Mouse (Mus musculus): ENCODE results near the gene Galnt2.

Galnt2 gene

DNA sequence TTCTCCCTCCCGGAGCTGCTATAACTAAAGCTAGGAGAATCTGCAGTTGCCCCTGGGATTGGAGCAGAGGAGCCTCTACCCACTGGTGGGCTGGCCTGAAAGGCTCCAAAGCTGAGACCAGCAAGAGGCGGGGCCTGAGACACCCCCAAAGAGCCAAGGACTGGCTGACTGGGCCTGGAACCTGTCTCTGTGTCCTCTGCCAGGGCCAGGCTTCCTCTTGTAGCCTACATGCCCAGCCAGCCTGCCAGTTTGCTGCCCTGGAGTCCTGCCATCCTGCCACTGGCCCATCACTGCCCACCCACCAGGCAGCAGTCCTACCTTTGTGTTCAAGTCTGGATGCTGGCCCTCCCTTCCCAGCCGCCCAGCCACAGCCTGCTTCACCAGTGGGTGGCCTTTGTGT lies 99.2 kb downstream of the Galnt2 start:
- DNase-seq: no peak

- DNase-seq: no peak
These were observed 99.9 kb downstream of the Galnt2 start for GRCm38 (mm10) chr8:124331094-124331493.

DNA sequence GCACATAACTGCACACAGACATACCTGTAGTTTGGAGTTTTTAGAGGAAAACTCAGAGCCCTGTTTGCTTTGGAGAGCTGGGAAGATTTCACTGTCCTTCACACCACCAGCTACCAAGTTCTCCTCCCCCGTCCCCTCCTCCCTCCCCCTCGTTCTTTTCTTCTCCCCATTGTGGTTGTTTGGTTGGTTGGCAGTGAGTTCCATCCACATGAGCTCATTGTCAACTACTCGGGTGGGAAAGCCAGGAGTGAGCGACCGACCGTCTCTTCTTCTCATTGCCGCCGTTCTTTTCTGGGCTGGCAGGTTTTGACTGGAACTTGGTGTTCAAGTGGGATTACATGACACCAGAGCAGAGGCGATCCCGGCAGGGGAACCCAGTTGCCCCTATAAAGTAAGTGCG lies 100.5 kb downstream of the Galnt2 start:
- no peak for DNase-seq

- DNase-seq: no peak
These were observed 105.1 kb downstream of the Galnt2 start for GRCm38 (mm10) chr8:124336302-124336701.

GRCm38 (mm10) chr8:124339742-124340141 lies 108.6 kb downstream of the Galnt2 start:
- no peak for DNase-seq

DNA sequence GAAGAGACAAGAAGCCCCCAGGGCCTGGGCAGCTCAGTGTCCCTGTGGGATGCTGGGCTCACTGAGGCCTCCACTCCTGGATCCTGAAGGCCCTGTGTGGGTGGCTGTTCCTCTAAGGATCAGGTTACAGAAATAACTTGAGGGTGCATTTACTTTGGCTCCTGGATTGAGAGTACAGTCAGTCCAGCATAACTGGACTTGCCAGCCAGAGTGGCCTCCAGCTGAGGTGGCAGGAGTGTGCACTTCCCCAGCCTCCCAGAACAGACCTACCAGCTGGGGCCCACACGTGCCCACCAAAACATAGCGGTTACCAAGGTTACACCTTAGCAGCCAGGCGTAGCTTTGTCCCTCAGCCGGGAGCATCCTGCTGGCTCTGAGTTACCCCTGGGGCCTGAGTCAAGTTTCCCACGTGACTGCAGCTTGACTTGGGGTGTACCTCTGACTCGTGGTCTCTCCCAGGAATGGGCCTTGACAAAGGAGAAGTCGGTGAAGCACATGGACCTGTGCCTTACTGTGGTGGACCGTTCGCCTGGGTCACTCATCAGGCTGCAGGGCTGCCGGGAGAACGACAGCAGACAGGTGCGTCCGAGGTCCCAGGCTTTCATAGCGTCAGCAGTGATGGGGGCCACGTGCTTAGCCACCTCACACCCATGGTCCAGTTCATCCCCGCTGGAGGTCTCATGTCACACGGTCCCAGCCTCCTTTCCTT lies 109.3 kb downstream of the Galnt2 start:
- peak; percentile 42 for DNase-seq

- DNase-seq: no peak
These were observed 112.0 kb downstream of the Galnt2 start for GRCm38 (mm10) chr8:124343151-124343550.

GRCm38 (mm10) chr8:124343991-124344390 lies 112.8 kb downstream of the Galnt2 start:
- DNase-seq: no peak

- DNase-seq: no peak
These were observed 113.9 kb downstream of the Galnt2 start for GRCm38 (mm10) chr8:124345098-124345497.

DNA sequence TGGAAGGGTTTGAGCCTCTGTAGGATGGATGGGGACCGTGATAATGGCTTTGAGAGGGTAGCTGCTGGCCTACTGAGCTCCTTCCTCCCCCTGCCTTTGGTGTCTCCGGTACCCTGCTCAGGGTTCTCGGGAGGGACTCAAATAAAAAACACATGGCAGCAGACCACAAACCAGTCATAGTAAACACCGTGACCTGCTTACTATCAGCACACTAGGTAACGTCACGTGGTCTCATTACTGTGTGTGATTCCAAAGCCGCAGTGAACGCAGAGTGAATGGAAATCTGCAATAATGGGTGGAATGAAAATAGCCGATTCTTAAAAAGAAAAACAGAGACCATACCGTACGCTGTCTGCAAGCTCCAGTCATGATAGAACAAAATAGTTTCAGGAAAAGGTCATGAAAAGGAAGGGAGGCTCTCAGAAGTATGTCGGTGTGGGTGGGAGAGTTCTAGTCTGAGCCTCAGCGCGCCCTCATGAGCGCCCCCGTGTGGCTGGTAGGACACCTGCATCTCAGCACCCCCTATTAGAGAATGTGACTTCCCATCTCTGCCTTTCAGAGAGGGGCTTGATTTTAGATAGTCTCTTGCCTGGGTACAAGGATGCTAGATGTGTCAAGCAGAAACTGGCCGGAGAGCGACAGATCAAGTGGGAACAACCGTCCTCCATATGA lies 115.8 kb downstream of the Galnt2 start:
- peak; percentile 53 for DNase-seq

GRCm38 (mm10) chr8:124348087-124348486 lies 116.9 kb downstream of the Galnt2 start:
- DNase-seq: no peak

- DNase-seq: peak; percentile 89
These were observed 118.5 kb downstream of the Galnt2 start for GRCm38 (mm10) chr8:124349663-124350062.

- DNase-seq: no peak
These were observed 120.4 kb downstream of the Galnt2 start for GRCm38 (mm10) chr8:124351636-124352035.

- DNase-seq: no peak
These were observed 129.7 kb downstream of the Galnt2 start for GRCm38 (mm10) chr8:124360911-124361310.

GRCm38 (mm10) chr8:124361773-124362427 lies 130.7 kb downstream of the Galnt2 start:
- DNase-seq: no peak

GRCm38 (mm10) chr8:124362589-124362988 lies 131.4 kb downstream of the Galnt2 start:
- DNase-seq: no peak

GRCm38 (mm10) chr8:124363337-124363736 lies 132.1 kb downstream of the Galnt2 start:
- no peak for DNase-seq

DNA sequence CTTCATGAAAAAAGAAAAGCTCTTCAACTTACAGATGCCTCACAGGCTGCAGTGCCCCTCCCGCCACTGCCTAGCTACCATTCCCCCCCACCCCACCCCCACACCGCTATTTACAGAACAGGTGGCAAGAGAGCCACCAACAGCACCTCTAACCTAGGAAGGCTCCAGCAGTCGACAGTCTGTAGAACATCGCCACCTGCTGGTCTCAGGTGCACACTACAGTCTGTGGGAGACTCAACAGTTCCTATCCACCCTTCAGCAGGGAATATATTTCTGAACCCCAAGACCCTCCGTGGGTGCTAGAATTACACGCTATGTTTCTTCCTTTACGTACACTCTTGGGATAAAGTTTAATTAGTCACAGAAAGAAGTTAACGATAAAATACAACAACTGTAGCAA lies 137.0 kb downstream of the Galnt2 start:
- peak; percentile 81 for DNase-seq

- no peak for DNase-seq
These were observed 139.4 kb downstream of the Galnt2 start for GRCm38 (mm10) chr8:124370422-124371183.

DNA sequence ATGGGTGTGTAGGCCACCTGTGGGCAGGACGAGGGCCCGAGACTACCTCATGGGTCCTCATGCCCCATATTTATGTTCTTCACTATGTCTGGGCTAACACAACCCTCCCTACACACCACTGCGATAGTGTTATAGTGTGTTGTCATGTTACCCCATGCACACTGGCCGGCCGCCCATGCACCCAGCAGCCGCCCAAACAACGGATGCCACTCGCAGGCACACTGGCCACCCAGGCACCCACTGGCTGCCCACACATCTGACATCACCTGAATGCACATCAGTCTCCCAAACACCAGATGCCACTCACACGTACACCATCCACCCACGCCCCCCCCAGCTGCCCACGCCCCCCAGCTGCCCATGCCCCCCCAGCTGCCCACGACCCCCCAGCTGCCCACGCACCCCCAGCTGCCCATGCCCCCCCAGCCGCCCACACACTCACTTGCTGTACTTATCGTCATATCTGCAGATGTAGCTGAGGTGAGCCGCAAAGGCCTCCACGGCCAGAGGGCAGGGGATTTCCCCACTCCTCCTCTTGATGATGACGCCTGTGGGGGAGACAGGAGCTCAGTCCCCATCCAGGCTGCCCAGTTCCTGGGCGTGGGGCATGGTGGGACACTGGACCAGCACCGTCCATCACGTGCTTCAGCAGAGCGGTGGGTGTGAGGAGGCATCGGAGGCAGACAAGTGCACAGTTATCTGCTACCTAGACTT lies 140.4 kb downstream of the Galnt2 start:
- no peak for DNase-seq

DNA sequence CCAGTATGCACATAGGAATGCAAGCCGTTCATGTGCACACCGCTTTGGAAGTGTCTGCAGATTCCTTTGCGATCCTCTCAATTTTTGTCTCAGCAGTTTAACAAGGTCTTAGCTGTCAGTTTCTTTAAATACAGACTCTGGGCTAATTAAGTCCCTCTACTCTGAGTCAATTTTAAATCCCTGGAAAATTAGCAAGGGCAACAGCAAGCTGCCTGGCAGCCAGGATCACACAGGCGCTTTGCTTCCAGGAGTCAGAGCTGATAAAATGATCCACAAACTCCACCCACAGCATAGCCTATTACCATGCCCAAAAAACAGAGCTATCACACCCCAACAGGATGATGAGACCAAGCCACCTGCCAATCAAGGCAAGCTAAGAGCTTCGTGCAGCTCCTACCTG lies 142.6 kb downstream of the Galnt2 start:
- DNase-seq: no peak

DNA sequence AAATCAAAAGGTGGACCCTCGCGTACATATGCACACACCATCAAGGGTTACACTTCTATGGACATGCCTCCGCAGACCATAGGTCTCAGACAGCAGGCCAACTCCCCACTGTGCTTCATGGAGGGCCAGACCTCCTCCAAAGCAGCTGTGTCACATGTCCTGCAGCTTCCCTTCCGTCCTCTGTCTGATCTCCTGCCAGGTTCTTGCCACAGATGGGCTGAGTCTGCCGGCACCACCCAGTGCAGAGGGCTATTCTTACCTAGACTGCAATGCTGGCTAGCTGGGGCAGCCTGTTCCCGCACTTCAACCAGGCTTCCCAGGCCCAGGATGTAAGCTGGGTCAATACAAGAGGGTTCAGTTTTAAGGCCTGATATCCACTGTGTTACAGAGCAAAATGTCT lies 144.0 kb downstream of the Galnt2 start:
- DNase-seq: no peak

DNA sequence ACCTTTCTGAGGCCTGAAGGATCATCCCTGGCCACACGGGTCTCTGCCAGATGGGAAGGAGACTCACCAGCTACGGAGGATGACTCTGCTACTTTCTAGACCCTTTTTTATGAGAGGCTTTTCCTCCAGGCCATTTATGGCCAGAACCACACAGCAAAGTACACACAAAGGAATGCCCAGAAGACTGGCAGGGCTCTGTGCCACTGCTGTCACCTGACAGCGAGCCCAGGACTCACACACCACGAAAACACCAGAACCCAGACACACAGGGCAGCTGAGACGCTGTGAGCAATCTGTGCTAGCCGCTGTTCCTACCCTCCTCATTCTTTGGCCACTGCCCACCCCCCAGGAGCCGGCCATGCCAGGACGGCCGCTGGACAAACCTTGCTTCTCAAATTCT lies 144.5 kb downstream of the Galnt2 start:
- DNase-seq: no peak
